Mouse (Mus musculus) CD4-positive helper T cell, adult 2 months (primary cell): ENCODE data around the gene Epas1.

ENCODE experiments used
- DNase-seq: peaks from one replicate; pipeline ENCODE4 v3.0.0-alpha.2; 2012; ENCODE audit warnings: low read depth, missing footprints, low spot score

Gene Epas1

DNA sequence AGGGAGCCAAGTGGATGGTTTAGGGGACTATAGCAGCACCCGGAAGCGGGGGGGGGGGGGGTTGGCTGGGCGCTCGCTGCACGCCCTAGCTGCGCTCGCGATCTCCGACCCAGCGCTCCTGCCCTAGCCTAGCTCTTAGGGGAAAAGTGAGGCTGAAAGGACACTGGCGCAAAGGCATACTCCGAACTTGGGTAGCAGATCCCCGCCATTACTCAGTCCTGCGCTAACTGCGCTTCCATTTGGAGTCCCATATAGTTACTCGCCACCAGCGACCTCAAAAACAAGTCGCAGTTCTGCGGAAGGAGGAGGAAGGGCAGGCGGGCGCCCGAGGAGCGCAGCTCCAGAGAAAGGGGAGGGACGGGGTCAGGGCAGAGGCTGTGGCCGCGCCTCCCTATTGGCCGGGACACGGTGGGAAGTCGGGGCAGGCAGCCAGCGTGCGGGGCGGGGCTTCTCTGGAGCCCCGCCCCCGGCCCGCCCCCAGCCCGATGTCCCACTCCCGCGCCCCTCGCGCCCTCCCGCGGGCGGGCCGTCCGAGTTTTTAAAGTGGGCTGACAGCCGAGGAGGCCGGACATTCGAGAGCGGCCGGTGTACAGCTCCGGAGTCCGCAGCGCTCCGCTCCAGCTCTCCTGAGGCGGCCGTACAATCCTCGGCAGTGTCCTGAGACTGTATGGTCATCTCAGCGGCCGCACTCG, at the start of gene Epas1:
Epas1 (plus strand) TSS at position 571 of the 692 bp plus-strand sequence.
- peak; percentile 92 for DNase-seq

DNA sequence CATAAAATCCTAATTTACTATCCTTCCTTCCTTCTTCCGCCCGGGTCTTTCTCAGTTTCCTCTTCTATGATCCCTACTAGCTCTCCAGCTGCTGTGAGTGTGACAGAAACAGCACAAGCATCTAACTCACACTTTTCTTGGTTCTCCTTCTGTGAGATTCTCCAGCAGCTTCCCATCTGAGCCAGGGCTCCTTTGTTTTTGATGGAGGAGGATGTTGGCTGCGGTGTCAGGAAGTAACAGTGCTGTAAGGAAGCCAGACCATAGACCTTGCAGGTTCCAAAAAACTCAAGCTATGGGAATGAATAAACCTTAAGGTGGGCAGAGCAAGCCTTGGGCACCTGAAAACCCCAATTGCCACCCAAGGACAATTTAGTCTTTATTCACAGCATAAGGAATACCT, 48.3 kb upstream of the Epas1 start:
- DNase-seq, result no peak

DNA sequence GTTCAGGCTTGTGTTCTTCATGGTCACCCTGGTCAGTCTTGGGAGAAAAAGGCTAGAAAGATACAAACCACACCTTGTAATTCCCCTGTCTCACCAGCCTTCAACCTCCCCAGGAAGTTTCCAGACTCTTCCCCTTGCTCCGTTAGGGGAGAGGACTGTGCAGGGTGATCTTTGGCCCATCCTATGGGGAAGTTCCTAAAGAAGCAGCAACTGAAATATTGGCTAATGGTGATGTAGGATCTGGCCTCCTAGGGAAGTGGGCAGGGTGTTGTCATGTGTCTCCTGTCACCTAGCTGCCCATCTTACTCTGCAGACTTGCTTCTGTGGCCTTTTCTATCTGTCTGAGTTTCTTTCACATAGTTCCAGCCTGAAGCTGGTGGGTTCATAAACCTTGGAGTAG, 47.0 kb upstream of the Epas1 start:
- DNase-seq, result no peak

DNA sequence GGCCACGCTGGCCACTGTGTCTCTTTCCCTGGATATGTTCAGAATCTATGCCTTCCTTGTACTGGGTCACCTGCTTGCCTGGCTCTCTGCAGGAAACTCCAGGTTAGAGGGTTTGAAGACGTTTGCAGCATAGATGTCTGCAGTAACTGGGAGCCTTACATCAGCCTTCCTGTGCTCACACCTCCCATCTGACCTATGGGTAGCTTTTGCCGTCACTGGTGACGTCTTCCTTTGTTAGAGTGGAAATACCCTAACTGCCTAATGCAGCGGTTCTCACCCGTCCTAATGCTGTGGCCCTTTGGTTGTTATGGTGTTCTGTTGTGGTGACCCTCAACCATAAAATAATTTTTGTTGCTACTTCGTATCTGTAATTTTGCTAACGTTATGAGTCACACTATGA, 43.7 kb upstream of the Epas1 start:
- DNase-seq, result peak; percentile 73

DNA sequence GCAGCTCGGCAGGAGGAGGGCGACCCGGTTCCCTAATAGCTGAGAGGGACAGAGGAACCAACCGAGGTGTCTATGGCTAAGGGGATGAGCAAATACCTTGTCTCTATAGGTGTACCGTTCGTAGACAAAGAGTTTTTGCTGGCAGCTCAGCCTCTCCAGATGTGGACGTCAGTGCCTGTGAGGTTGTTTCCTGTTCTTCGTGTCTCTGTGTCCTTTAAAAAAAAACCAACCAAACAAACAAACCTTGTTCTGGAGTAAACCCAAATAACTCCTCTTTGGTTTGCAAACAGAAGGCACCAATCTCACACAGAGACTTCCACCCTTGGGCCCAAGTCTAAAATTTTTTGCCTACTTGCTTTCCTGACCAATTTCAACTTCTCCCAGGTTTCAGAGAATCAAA, 43.1 kb upstream of the Epas1 start:
- peak; percentile 46 for DNase-seq

DNA sequence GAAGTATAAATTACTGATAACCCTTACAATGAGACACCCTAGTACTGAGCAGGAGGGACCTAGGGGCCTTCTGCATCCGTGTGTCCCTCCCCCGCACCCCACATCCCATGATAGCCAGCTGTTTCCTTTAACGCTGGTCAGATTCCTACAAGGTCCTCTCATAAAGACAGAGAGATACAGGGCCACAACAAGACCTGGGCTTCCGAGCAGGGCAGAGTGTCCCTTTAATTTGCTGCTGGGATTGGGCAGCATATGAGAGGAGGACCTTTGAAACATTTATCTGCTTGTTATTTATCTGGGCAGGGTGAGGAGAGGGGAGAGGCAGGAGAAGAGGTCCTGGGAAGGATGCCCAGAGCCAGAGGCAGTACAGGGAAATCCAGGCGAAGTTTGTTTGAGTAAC, 41.6 kb upstream of the Epas1 start:
- no peak for DNase-seq

DNA sequence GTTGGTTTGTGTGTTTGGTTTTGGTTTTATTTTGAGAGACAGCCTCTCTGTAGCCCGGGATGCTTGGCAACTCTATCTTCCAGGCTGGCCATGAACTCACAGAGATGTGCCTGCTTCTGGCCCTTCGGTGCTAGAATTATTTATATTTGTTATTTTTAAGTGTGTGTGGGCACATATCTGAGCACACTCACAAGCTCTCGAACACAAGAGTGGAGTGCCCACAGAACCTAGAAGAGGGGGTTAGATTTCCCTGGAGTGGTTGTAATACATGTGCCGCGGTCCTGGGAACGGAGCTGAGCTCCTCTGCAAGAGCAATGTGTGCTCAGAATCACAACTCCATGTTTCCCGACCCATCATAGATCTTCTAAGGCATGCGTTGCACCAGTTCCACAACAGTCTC, 40.9 kb upstream of the Epas1 start:
- DNase-seq, result no peak

DNA sequence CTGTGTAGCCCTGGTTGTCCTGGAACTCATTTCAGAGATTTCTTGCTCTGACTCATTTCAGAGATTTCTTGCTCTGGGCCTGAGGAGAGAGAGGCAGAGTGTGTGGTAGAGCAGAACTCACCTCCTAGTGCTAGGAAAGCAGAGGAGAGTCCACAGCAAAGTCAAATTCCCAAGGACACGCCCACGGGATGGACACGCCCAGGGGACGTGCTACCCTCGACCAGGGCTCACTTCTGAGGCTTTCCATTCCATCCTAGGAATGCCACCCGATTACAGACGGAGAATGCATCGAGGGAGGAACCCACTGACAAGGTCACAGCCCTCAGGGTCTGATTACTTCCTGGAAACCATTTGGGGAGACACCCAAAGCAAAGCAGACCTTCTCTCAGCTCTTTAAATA, 39.9 kb upstream of the Epas1 start:
- no peak for DNase-seq

DNA sequence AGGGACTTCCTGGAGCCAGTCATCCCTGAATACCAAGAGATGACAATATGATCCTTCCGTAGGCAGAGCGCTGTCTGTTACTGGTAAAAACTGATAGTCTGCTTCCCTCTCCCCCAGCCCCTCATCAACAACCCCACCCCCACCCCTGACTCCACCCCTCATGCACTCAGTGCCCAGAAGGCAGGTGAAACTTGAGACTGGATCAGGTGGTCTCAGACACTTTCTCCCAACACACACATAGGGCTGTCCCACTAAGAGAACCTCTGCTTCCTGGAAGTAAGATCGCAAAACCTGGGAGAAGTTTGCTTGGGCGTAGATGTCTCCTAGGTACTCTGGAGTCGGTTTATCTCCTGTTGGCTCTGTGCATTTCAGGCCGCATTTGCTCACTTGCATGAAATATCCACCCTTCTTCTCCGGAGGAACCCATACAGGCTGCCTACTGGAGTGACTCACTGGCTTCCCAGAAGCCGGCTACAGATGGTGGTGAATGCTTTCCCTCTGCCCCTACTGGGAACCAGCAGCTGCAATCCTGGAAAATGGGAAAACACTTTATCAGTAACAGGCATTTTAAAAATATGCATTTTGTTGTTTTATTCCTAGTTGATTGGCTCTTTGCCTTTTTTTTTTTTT, 28.6 kb upstream of the Epas1 start:
- DNase-seq, result no peak

DNA sequence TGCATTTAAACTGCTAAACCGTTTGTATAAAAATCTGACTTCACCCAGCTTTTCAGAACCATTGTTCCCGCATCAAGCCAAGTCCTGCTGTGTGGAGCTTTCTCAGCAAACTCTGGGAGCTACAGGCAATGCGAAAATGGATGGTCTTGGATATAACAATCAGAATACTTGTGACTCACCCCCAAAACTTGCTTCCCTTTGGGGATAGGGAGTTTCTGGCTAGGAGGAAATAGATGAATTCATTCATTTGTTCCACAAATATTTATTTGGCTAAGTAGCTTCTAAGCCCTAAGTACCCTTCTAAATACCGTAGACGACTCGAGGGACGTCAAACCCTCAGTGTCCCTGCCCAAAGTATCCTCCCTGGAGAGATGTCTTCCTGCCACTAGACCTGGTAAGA, 27.0 kb upstream of the Epas1 start:
- no peak for DNase-seq

DNA sequence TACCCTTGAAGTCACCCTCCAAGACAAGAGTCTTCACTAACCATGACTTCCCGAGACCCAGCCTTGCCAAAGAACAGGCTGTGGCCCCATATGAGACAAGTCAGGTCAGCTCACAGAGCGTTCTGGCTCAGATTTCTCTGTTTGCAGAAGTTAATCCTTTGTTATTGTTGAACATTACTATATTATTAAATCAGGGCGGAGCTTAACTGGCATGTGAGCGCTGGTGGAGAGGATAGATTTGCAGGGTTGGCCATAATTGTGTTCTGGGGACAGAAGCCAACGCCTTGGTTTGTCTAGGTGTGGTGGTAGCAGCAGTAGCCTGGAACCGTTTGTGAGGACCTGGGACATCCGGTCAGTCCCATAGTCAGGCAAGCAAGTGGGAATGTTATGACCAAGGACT, 26.5 kb upstream of the Epas1 start:
- DNase-seq, result no peak

DNA sequence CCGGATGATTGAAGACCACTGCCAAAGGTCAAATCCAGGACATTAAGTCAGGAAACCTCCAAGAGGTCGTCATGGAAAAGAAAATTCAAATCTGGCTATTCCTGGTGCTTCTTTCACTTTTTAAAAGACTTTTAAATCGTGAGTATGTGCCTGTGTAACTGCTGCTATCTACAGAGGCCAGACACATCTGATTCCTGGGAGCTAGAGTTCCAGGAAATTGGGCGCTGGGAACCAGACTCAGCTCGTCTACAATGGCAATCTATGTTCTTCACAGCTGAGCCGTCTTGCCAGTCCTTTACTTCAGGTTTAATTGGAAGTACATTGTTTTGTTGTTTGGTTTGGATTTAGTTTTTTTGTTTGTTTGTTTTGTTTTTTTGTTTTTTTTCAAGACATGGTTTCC, 22.2 kb upstream of the Epas1 start:
- DNase-seq, result no peak

DNA sequence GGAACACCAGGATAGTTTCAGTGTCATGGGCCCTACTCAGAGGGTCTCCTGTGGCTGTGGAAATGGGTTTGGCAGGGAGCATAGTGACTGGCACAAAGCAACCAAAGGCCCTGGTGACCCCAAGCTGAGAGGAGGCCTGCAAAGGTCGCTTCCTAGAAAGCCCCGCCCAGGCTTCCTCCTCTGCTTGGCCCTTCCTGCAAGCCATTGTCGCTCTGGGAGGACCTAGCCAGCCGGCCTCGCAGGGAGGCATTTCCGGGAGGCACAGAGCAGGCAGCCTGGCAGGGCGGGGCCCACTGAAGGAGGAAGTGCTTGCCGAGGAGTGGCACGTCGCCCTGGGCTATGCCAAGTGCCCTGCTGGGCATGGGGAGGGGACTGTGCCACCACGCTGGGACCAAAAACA, 21.5 kb upstream of the Epas1 start:
- DNase-seq, result peak; percentile 81

DNA sequence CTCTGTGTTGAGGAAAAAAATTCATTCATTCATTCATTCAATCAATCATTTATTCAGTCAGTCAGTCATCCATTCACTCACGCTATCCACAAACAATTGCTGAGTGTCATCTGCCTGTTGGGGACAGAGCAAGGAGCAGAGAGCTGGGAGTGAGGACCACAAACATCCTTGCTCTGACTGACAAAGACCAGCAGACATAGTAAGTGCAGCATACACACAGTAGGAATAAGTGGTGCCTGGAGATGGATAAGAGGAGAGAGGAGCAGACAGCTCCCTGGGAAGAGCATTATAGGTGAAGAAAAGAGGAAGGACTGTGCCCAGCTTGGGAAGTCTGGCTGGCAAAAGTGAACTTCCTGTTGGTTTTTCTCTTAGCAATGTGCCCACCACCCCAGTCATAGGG, 21.0 kb upstream of the Epas1 start:
- no peak for DNase-seq

DNA sequence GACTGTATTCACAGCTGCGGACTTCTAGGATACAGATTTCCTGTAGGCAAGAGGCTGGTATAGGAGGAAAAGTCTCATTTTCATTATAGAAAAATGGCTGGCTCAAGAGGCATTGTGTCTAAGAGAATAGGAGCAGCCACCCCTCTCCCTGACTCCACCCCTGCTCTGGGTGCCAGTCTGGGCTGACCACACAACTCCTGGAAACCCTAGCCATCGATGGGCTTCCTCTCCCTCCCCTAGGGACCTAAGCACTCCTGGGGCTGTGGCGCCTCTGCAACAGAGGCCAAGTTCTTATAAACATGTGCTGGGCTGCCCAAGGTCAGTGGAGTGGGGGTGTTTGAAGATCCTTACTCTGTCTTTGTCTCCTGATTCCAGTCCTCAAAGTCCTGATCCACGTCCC, 19.9 kb upstream of the Epas1 start:
- no peak for DNase-seq

DNA sequence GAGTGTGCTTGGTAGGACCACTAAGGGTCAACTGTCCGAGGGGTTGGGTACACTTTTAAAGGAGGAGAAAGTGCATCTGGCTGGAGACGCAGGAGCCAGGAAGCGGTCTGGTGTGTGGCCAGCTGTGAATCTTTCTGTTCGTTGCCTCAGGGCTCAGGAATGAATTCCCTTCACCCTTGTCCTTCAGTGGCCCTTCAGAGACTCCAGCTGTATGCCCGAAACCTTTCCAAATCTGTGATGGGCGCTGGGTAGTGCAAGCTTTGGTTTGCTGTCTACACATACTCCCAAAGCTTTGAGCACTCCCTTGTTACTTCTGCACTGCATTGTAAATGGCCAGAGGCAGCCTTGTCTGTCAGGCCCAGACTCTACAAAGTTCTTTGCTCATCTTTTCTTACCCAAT, 15.0 kb upstream of the Epas1 start:
- DNase-seq, result no peak

DNA sequence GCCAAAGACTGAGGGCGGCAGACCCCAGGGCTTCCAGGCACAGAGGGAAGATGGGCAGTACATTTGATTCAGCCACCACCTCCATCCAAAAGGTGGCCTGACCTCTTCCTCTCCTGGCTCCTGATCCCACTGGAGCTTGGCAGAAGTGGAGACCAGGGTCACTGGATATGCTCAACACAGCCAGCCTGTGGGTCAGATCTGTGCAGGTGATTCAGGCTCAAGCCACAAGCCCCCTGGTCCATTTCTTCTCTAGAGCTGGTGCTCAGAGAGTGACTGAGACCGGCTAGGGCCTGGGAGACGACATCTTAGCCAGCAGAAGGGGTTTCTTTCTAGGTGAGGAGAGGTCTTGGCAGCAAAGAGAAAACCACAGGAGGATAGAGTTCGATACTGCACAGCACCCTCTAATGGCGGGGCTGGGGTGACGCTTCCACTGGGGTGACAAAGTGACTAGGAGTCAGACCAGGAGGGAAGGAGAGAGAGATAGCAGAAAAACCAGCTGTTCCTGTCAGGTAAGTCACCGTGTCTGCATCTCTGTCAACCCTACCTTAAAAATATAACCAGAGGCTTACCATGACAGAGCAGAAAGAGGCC, 10.1 kb upstream of the Epas1 start:
- no peak for DNase-seq

DNA sequence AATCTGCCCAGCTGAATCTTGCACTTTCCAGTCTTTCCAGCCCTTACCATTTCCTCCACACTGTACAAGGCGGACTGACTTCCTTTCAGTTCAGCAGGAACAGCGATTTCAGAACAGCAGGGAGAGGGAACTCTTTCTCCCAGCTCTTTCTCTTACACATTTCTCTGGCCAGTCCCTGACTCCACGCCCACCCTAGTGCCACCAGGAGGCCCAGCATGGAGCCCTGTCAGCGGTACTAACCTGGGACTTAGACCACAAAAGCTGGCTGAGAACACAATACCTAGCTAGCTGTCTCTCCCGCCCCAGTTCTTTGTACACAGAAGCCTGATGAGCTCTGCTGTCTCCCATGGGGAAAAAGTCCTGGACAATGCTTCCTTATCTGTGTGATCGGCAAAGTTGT, 8.6 kb upstream of the Epas1 start:
- no peak for DNase-seq

DNA sequence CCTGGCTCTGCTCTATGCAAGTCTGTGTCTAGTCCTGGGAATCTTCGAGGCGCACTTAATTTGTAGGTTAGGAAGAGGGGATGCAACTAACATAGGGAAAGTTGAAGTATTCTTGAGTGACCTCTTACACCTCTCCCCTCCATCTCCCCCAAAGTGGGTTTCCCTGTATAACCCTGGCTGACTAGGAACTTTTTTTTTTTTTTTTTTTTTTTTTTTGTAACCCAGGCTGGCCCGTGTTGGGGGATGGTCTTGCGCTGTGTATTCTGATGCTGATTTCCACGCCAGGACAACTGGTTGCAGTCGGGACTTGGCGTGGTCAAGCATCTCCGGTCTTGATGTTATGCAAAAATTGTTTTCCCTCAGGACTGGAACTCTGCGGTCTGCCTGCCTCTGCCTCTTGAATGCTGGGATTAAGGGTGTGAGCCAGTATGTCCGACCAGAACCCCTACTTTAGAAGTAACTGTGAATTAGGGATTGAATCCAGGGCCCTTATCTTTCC, 2.1 kb upstream of the Epas1 start:
- DNase-seq, result no peak

DNA sequence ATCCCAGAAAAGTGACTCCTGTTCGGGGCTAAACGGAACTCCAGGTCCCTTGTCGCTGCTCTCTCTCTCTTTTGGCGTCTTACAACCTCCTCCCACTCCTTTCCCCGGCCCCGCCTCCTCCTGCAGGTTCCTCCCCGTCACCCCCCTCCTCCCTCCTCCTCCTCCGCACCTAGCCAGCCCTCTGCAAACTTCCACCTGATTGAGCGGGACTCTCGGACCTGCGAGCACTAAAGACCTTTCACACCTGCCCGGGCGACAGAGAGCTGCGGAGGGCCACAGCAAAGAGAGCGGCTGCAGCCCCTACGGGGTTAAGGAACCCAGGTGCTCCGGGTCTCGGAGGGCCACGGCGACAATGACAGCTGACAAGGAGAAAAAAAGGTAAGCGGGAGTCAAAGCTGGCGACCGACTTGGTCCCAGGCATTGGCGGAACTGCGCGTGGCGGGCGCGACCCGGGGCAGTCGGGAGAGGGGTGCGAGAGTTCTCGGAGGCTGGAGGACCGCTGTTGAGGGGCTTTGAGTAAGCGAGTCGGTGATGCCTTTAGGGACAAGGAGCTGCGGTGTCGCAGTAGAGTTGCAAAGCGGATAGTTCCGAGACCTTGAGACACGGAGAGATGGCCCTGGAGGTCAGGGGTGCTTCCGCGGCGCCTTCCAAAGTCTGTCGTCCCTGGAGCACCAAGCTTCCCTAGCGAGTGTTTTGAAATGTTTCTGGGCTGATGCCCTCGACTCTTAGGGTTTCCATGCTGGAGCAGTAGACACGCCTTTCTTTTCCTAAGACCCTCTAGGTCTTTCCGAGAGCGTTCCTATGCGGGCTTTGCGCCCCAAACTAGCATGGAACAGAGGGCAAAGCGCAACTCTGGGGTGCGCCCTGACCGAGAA, 668 bp downstream of the Epas1 start:
- DNase-seq, result peak; percentile 88

DNA sequence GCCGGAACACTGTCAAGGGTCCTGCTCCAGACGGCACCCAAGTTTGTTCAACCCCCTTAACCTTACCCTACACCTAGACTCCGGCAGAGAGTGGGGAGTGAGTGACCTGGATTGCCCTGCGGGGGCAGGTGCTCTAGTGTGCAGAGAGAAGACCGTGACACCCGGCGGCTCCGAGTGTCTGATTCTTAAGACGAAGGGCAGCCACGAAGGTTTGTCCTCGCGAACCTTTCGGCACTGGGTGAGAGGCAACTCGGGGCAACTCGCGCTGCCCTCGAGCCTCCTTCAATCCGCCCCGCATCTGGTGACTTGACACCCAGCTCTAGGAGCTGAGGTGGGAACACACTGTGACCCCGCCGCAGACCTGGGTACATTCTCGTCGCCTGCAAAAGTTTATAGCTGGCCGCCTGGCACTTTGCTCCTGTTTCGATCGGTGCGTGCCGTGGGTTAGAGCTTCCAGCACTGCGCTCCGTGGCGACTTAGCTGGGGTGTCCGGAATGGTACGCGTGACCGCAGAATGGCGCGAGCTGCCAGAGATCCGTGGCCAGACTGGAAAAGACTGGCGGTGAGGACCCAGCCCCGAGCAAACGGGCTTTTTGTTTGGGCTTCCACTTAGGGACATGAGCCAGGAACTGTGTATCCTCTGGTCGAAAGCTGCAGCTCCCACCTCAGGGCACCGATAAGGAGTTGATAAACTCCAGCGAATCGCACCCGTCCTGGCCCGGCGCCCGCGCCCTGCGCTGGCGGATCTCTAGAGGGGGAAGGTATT, 1.5 kb downstream of the Epas1 start:
- DNase-seq, result peak; percentile 49
